Mouse (Mus musculus) regulatory T cell (primary cell): Measurements from ENCODE around the gene Tek.
"Not testable (repeated sequence)": the region's sequence is repeated elsewhere in the genome, so short reads cannot be mapped to it uniquely, and the experiment has no call there.

Experiments used
- in situ Hi-C: fragments of 300-600 bp; cut with MboI, MseI; formaldehyde crosslinking; loops from one replicate; pipeline ENCODE4 v1.15.1; 2025; ENCODE audit warnings: high pct_unique_total_duplicates

Gene Tek

DNA sequence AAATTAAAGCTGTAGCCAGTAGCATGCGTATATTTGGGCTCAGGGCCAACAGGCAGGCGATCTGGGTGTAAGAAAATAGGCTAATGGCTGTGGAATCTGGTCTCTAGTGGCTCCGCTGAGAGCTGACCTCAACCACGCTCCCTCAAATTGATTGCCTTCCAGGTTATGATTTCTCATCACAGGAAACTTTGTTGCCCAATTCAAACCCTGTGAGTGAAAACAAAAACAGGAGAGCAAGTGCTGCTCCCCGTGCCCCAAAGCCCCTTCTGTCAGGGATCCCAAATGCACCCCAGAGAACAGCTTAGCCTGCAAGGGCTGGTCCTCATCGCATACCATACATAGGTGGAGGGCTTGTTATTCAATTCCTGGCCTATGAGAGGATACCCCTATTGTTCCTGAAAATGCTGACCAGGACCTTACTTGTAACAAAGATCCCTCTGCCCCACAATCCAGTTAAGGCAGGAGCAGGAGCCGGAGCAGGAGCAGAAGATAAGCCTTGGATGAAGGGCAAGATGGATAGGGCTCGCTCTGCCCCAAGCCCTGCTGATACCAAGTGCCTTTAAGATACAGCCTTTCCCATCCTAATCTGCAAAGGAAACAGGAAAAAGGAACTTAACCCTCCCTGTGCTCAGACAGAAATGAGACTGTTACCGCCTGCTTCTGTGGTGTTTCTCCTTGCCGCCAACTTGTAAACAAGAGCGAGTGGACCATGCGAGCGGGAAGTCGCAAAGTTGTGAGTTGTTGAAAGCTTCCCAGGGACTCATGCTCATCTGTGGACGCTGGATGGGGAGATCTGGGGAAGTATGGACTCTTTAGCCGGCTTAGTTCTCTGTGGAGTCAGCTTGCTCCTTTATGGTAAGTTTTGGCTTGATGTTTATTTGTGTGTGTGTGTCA is at the start of gene Tek:
TSS of gene Tek (plus strand) at position 452 of the 894 bp plus-strand sequence.
- in situ Hi-C loops, result no loop called here

DNA sequence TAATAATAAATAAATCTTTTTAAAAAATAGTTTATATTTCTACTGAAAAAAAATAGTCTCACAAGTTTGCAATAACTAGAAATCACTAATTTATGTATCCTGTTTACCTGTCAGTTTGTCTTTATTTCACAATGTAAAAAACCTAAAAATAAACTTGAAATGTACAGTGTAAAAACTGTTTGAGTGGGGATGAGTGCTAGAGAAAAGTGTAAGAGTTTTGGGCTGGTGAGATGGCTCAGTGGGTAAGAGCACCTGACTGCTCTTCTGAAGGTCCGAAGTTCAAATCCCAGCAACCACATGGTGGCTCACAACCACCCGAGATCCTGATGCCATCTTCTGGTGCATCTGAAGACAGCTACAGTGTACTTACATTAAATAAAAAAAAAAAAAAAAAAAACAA is 49.3 kb upstream of the Tek start:
- in situ Hi-C loops, result not testable (repeated sequence)

DNA sequence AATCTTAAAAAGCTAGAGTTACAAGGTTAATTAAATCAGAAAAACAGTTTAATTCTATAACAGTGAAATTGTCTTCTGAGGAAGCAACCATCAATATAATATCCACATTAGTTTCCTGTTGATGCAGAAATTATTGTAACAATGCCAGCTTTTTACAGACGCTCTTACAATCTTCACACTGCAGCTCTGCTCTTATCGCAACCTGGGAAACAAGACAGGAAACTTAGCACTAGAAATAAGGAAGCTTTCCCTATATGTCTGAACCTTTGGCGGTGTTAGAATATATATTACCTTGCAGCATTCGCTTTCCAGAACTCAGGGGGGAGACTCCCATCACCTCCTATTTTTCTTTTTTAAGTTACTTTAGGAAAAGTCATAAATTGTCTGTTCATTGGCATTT is 48.0 kb upstream of the Tek start:
- in situ Hi-C loops, result no loop called here

DNA sequence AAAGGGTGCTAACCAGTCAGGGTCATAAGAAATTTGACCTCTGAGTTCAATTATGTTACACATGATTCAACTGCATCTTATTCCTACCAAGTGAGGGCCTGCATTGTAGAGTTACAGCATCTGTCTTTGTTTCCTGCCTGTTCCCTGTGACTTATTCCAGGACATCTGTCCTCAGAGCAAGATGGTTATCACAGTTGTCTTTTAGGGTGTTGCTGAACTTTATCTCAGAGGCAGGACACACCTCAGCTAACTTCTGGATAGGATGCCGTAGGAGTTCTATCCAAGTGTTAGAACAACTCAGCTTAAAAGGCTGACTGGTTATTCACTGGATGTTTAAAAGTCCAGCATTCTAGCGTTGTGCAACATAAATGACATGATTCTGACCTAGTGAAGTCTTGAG is 46.9 kb upstream of the Tek start:
- in situ Hi-C loops, result no loop called here

DNA sequence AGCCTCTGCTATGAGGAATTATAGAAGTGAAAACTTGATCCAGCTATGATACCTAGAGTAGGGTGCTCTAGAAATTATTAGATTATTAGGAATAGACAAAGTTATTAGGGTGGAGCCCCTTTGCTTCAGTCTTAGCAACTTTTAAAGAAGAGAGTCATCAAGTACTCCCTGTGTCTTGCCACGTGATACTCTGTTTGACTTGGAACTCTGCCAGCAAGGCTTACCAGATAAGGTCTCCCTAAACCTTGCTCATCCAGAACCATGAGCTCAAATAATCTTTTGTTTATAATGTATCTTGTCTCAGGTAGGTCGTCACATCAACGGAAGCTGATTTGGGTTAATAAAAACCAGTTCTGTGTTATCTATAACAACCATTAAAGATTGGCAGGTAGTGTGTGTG is 42.7 kb upstream of the Tek start:
- in situ Hi-C loops, result no loop called here

DNA sequence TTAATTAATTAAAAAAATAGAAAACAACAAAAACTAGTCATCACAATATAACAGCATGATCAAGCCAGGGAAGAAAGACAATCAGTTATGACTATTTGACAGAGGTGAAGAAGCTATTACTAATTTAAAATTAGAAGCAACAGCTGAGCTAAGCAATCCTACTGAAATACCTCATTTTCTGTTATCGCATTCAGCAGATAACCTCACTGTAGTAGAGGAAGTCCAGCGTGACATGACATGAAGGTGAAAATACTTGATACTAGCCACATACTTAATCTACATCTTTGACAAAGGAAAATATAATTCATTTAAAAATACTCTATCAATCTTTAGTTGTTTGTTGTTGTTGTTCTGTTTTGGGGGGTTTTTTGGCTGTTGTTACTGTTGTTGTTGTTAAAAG is 28.1 kb upstream of the Tek start:
- in situ Hi-C loops, result no loop called here

DNA sequence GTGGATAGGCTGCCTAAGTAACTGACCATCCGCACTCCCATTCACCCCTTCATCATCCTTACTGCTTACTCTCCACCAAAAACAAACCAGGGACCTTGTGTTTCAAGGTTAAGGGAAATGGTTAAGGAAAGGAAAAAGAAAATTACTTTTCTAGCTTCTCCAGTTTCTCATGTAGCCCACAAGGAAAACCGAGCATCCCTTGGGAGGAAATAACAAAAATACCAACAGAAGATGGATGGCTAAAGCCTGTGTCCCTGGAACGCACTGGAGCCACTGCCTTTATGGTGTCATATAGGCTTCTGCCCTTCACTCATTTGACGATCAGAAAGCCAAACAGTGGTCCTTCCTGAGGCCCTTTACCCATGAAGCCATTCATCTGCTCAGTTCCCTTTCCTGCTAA is 27.7 kb upstream of the Tek start:
- in situ Hi-C loops, result no loop called here

DNA sequence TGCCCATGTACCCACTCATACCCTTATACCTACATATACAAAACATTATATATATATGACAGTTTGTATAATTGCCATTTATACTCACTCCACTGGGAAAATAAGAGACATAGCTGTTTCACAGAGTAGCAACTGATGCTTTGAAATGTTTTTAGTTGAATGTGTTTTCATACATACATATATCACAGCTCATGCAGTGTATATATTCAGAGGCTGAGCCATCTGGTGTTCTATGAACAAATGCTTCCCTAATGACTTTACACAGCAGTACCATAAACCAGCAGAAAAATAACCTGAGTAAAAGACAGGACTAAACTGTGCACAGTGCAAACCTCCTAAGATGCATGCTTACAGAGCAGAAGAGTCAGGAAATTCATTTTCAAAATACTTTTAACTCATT is 25.3 kb upstream of the Tek start:
- in situ Hi-C loops, result no loop called here

DNA sequence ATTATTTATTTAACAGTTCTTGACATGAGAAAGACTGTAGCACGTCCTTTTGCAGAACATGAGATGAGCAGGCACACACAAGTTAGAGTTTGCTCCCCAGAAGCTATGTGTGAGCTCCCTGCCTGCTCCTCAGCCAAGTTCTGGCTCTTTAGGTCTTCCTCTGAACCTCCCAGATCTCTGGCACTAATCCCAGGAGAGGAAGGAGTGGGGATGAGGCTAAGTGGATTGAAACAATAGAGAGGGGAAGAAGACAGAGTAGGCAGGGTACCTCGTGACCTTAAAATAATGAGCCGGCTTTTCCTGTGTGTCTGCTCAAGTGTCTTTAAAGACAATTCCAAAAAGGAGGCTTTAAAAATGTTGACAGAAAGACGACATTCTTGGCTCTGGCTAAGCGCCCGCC is 23.9 kb upstream of the Tek start:
- in situ Hi-C loops, result no loop called here

DNA sequence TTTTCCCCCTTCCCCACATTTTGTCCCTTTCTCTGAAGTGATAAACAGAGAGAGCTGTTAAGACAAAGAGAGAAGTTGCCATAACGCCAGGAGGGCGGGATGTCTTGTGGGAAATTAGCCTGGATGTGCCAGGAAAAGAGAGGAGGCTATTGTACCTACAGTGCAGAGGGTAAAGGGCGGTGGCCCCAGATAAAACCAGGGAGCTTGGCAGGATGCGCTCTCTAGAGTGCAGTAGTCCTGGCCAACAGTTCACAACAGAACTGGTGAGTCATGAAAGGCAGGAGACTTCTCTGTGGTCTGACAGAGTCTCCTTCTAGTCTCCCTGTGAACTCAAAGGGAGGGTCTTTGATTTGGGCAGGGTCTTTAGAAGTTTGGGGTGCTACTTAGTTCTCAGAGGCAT is 13.3 kb upstream of the Tek start:
- in situ Hi-C loops, result no loop called here

DNA sequence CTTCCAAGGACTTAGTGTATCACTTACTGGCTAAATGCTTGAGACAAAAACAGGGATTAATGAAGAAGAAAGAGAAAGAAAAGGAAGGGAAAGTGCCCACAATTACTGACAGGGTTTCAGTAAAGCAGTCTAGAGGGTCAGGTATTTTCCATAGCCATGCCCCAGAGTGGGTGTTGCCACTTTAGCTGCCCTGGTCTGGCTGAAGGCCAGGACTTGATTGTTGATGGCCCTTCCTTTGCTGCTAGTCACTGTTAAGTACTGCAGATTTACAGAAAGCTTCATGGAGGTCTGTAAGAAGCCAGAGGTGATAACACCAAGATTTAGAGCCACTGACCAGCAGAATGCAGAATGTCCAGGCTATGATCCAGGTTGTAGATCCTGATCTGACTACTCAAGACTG is 6.4 kb upstream of the Tek start:
- in situ Hi-C loops, result no loop called here

DNA sequence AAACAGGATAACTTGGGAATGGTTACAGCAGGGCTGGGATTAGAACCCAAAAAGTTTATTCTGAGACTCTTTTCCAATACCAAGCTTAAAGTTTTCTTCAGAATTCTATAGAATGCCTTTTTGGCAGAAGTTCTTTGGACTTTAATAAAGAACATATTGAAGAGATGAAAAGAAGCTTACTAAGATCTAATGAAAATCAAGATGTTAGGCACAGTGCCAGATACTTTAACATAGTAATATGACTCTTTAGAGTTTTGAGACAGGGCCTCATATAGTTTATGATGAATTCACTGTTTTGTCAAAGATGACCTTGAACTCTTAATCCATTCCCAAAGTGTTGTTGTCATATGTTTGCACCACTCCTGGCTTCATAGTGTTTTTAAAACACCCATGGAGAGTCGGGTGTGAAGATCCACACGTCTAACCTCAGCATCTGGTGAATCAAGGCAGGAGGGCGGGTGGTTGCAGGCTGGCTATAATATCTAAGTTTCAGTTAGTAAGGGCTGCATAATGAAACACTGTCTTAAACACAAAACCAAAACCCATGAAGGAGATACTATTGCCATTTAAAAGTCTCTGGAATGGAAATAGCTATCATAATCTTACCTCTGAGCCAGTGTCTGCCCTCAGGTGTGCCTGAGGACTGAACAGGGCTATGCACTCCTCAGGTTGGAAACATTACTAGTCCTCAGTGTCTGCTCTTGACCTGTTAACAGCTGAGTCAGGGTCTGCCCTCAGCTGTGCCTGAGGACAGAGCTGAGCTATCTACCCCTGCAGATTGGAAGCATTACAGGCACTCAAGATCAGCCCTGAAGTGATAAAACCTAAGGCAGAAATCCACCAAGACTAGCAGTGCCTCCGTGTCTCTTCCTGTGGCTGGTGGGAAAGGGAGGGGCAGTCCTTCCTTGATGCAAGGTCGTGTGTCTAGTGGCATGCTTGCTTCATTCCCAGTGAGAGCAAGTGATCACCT is 1.5 kb upstream of the Tek start:
- in situ Hi-C loops, result no loop called here

DNA sequence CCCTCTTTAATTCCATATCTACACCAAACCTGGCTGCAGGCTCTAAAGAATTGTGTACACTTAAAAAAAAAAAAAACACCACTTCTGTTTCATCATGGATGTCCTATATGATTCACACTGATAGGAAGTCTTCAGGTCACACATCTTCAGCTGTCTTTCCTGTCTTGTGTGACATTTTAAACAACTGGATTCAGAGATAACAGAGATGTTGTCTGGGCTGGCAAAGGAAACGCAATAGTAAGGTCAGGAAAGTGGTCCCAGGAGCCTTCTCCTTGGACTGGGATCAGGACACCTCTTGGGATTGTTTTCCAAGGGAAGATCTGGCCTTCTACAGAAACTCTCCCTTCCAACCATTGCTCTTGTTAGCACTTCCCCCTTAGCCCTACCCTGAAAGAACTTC is 2.7 kb downstream of the Tek start:
- in situ Hi-C loops, result no loop called here

DNA sequence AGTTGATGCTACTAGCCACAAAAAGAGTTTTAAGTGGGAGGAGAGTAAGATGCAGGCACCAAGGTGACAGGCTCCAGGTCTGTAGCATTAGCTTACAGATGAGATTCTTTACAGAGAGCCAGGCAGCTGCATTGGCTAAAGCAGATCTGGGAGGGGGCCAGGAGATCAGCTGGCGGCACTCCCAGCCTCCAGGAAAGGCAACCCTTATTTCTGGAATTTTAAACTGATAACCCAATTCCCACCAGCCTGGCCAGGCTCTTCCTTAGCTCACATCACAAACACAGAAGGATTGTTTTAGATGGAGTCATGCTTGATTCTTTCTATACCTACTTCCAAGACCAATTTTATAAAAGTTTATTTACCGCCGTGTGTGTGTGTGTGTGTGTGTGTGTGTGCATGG is 6.7 kb downstream of the Tek start:
- in situ Hi-C loops, result no loop called here

DNA sequence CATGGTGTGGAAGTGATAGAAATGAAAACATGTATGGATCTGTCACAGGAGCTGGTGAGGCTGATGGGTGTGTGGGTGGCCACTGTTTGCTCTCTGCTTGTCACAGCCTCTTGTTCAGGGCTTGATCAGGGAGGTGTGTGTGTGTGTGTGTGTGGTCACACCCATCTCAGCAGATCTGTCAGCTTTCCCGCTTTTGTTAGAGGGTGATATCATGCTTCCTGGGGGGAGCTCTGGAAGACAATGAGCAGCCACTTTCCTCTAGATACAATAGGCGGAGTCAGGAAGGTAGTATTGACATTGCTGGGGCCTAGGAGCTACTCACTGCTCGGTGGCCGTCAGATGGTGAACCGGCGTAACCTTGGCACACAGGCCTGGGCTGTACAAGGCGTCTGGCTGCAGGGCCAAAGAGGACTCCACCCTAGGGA is 7.3 kb downstream of the Tek start:
- in situ Hi-C loops, result no loop called here

DNA sequence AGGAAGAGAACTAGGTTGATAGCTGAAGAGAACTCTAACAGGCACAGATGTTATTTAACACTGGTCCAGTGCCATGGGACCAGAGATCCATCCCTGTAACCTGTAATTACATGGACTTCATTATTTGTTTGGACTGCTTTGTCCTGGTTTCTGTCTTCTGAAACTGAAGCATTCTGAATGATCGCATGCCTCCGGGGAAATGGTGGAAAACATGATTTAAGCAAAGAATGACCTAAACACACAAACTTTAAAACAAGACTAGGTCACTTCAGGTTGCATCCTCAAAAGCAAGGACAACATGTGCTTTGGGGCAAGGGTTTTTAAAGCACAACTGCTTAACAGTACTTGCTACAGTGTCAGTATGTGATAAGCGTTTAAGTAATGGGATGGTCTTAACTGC is 8.2 kb downstream of the Tek start:
- in situ Hi-C loops, result no loop called here

DNA sequence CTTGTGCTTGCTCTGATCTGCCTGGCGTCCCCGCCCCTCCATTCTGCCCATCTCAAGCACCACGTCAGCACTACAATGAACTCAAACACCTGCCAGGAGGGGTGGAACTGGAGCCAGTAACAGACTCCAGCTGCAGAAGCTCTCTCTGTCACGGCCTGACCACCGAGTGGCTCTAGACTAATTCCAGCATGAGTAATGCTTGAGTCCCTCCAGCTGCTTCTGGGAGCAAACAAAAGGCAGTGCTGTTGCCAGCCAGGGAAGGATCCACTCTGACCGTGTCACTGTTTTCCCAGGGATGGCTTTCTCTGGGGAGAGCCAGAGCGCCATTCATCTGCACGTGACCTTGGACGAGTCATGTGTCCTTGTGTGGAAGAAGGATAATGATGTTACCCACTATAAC is 13.4 kb downstream of the Tek start:
- in situ Hi-C loops, result no loop called here

DNA sequence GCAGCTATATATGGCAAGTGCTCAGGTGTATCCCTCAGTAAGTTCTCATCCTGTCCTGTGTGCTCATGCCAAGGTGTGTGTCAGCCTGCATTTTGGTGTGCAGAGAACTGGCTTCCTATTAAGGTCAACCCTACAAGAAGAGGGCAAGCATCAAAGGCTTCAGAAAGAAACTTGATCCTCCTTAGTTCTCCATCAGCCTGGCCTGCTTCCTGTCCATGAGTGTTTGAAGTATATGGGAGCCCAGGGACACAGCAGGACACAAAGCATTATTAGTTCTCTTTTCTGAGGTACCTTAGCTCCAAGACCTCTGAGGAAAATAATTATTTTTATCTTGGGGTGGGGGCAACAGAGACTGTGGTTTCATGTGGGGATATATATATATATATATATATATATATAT is 26.1 kb downstream of the Tek start:
- in situ Hi-C loops, result loop anchor here (5.0 kb wide), 1 partner anchor 57 kb away; no protein-coding TSS in a partner anchor

DNA sequence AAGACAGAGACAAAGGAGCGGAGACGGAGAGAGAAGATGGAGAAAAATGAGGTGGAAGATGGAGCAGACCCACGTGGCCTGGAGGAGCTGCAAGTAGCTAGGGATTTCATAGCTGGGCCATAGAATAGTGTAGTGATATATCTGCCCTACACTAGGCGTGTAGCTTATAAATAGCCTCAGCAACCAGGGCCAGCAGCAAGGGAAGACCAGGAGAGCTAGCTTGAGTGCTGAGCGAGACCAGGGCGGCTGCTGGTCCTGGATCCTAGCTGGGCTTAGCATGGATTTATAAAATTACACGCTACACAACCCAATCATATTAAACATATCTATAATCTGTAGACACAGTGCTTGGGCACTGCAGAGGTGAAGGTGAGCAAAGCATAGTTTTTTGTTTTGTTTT is 27.1 kb downstream of the Tek start:
- in situ Hi-C loops, result loop anchor here (5.0 kb wide), 1 partner anchor 56 kb away; no protein-coding TSS in a partner anchor

DNA sequence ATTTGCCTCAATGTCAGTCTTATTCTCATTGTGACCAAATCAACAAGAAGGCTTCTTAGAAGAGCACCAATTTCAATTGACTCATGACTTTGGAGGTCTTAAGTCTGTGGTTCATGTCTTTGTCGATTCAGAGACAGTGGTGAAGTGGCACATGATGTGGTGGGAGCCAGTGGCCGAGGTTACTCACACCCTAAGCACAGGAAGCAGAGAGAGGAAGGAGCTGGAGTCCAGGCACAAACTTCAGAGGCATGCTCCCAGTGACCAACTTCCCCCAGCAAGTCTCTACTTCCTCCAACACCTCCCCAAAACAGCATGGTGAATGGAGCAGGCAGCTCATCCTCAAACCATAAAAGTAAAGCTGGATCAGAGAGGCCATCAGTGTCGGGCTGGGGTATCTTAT is 29.5 kb downstream of the Tek start:
- in situ Hi-C loops, result loop anchor here (5.0 kb wide), 1 partner anchor 54 kb away; no protein-coding TSS in a partner anchor

DNA sequence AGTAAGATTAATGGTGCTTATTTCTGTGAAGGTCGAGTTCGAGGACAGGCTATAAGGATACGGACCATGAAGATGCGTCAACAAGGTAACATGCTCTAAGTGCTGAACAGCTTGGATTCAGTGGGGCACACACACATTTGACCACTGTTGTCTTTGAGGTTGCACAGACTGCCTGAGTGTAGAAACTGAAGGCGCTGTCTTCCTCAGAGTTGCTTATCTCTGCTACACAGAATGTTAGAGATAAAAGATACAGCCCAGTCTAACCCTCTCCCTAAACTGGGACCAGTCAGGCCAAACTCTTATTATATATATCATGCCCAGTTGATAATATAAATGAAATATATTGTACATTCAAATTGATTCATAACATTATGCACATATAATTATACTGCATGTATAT is 42.0 kb downstream of the Tek start:
- in situ Hi-C loops, result no loop called here

DNA sequence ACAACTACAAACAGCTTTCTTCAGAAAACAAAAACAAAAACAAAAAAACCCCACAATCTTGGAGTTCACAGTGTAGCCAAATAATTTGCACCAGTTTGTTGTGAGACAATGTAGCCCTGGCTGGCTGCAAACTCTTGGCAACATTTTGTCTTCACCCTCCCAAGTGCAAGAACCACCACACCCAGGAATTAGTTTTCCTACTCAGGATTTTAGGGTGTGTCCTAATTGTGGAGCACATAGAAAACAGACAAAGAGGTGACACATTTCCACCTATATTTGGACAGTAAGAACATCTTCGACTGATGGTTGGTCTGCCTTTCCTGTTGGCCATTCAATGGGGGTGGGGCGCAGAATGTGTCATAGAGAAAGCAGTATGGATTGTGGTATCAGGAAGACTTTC is 46.8 kb downstream of the Tek start:
- in situ Hi-C loops, result no loop called here

DNA sequence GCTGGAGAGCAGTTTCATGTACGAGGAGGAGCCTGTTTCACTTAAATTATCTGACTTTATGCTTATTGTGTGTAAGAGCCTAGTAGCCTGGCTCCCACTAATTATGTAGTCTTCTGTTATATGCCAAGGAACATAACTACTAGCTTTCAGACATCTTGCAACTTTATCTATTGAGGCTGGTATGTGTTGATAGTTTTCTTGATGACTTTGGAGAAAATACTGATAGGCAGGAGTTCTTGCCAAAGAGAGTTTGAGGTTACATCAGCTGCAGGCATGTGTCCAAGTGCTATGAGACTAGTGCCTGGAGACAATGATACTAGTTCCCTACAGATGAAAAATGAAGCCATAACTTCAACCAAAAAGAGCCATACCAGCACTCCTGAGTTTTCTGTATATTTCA is 64.1 kb downstream of the Tek start:
- in situ Hi-C loops, result no loop called here
